Mouse (Mus musculus): ENCODE results near the gene Fam111a. TPM values are rescaled to one million over a fixed set of nuclear protein-coding genes. Genes with fewer than 3 reads are reported as not detected.

Gene Fam111a
- polyA plus RNA-seq, 1 experiment from 2014 or later = 19.9 TPM

DNA sequence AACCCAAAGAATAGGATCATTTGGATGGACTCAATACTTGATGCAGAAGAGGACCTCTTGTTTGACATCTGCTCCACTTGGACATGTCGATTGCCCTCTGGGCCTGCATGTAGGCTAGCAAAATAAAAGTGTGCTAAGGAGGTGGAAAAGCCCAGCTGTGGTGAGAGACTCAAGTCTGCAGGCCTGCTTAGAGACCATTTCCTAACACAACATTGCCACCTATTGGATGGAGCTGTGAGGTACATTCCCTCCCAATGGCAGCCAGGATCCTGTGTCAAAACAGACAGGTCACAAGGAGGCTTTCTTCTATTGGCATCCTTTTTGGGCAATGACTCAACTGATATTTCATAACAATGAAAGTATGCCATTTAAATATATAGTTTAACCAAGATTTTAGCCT, 46.4 kb downstream of the Fam111a start:
- Histone ChIP-seq H3K27ac (ENCODE audit: low read depth) (no peak overlapping the region), H3K9ac (ENCODE audit: low read length) (no peak overlapping the region), H3K9me3 (ENCODE audit: control insufficient read depth, low read length) (no peaks in the 10 kb centered on the region), H3K4me1 (replicated peaks; ENCODE audit: control insufficient read depth, insufficient read depth, low read length) (peaks cover 4% of the 10 kb centered on the region; the same call in 1 of the 2 replicates), H3K27me3 (replicated peaks; ENCODE audit: control insufficient read depth, insufficient read depth, low read length) (no peaks in the 10 kb centered on the region), H3K36me3 (ENCODE audit: control insufficient read depth, insufficient read depth, low read length) (peaks cover 8% of the 10 kb centered on the region), H3K4me2 (ENCODE audit: low read length) (no peak overlapping the region), H3K4me3 (ENCODE audit: low read depth, low read length) (no peak overlapping the region)
- WGBS = 4% methylated on average over 1 of the region's 1 CpGs
- ATAC-seq (replicated peaks; ENCODE audit: low FRiP score, low TSS enrichment, low read depth) (no peak), DNase-seq (ENCODE audit: low spot score) (peak; percentile 70)

DNA sequence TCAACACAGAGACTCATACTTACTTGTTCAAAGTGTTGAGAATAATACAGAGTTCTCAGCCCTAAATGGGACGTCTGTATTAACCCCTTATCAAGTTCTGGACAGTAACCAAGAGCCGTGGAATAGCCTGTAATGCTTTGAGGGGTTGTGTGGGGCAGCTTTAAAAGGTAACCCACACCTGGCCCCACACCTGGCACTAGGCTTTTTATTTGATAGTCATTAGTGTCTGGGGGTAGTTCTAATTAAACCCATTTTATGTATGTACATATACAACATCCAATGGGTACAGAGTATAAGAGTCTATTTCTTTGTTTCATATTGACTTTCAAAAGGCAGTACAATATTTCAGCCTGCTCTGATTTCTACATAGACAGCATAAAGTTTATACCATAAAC, 49.6 kb downstream of the Fam111a start:
- no peak for DNase-seq (ENCODE audit: low spot score)
- Histone ChIP-seq H3K4me3 (ENCODE audit: low read depth, low read length) (peak overlapping the region; percentile 64), H3K9ac (ENCODE audit: low read length) (no peak overlapping the region), H3K27ac (ENCODE audit: low read depth) (no peak overlapping the region), H3K4me1 (replicated peaks; ENCODE audit: control insufficient read depth, insufficient read depth, low read length) (peaks cover 4% of the 10 kb centered on the region; the same call in 1 of the 2 replicates), H3K27me3 (replicated peaks; ENCODE audit: control insufficient read depth, insufficient read depth, low read length) (no peaks in the 10 kb centered on the region), H3K9me3 (ENCODE audit: control insufficient read depth, low read length) (no peaks in the 10 kb centered on the region), H3K4me2 (ENCODE audit: low read length) (peak overlapping the region; percentile 95), H3K36me3 (ENCODE audit: control insufficient read depth, insufficient read depth, low read length) (no peaks in the 10 kb centered on the region)
- 44% methylated on average over 2 of the region's 2 CpGs for WGBS
- ATAC-seq (replicated peaks; ENCODE audit: low FRiP score, low TSS enrichment, low read depth) = peak; percentile 11; the same call in 1 of the 2 replicates

DNA sequence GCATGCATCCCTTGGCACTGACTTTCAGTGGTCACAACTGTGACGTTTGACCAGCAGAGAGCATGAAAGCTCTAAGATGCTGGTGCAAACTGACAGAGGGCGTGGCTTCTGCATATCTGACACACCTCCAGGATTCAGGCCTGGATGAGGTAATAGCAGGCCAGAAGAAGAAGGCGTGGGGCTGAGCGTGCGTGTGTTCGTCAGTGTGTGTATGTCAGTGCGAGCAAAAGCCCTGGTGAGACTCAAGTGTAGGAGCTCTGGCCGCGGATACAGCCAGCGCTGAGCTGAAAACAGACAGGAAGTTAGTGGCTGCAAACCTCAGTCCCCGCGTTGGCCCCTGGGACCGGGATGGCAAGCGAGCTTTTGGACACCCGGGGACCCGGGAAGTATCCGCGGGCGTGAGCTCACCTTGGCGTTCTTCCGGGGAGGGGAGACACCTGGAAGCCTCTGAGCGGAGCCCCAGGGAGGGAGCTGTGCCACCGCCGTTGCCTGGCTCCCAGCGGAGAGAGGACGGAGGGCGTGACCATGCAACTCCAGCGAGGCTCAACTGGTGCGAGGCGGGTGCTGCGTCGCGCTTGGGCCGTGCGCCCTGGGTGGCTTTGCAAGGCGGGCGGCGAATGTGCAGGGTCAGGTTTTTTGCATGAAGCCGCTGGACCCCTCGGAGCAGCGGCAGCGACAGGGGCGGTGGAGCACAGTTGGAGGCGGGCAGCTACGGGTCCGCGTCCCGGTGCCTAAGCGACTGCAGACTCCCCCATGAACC, 50.2 kb downstream of the Fam111a start:
- peak overlapping the region; percentile 95 for H3K4me2 ChIP-seq (ENCODE audit: low read length)
- H3K4me1 ChIP-seq (replicated peaks; ENCODE audit: control insufficient read depth, insufficient read depth, low read length) = peaks cover 4% of the 10 kb centered on the region; the same call in 1 of the 2 replicates
- no peaks in the 10 kb centered on the region for H3K9me3 ChIP-seq (ENCODE audit: control insufficient read depth, low read length)
- H3K27ac ChIP-seq (ENCODE audit: low read depth) = peak overlapping the region; percentile 57; the same call in 1 of the 2 replicates
- peak; percentile 87 for DNase-seq (ENCODE audit: low spot score)
- H3K36me3 ChIP-seq (ENCODE audit: control insufficient read depth, insufficient read depth, low read length) = no peaks in the 10 kb centered on the region
- H3K27me3 ChIP-seq (replicated peaks; ENCODE audit: control insufficient read depth, insufficient read depth, low read length) = no peaks in the 10 kb centered on the region
- H3K4me3 ChIP-seq (ENCODE audit: low read depth, low read length) = peak overlapping the region; percentile 64
- WGBS = under 1% methylated on average over 48 of the region's 49 CpGs
- H3K9ac ChIP-seq (ENCODE audit: low read length) = peak overlapping the region; percentile 65
- peak; percentile 93 for ATAC-seq (replicated peaks; ENCODE audit: low FRiP score, low TSS enrichment, low read depth)

DNA sequence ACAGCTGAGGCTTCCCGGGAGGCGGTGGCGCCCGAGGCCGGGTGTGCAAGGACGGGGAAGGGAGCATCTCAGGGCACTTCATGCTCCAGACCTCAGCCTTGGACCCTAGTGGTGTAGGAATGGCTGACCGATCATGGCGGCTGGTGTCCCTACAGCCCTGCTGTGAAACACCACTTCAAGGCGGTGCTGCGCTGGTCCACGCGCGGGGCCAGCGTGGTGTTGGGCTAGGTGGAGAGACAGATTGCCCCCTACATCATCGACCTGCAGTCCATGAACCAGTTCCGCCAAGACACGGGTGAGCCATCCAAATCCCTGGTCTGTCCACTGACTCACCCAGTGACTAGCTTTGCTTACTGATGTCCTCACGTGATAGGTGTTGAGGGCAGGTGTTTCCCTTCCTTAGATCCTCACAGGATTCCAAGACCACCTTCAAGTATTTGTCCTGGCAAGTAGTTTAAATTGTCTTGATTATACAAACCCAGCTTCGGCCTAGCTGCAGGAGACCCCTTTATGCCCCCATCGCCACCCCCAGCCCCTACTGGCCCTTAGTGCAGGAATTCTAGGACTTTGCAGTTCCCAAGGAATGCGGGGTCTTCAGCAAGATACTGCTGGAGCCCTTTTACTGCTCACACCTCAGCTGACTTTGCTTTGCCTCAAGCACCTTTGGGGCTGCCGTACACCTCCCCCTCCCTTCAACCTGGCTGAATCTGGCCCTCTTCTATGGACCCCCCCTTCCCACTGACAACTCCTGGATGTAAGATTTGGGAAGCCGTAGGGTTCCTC, 50.9 kb downstream of the Fam111a start:
- Histone ChIP-seq H3K4me3 (ENCODE audit: low read depth, low read length) (peak overlapping the region; percentile 64), H3K4me1 (replicated peaks; ENCODE audit: control insufficient read depth, insufficient read depth, low read length) (peaks cover 4% of the 10 kb centered on the region; the same call in 1 of the 2 replicates), H3K4me2 (ENCODE audit: low read length) (peak overlapping the region; percentile 95), H3K36me3 (ENCODE audit: control insufficient read depth, insufficient read depth, low read length) (no peaks in the 10 kb centered on the region), H3K27me3 (replicated peaks; ENCODE audit: control insufficient read depth, insufficient read depth, low read length) (no peaks in the 10 kb centered on the region), H3K9ac (ENCODE audit: low read length) (peak overlapping the region; percentile 65), H3K9me3 (ENCODE audit: control insufficient read depth, low read length) (no peaks in the 10 kb centered on the region), H3K27ac (ENCODE audit: low read depth) (peak overlapping the region; percentile 57; the same call in 1 of the 2 replicates)
- WGBS = 14% methylated on average over 23 of the region's 23 CpGs
- ATAC-seq (replicated peaks; ENCODE audit: low FRiP score, low TSS enrichment, low read depth) = peak; percentile 73
- peak; percentile 78 for DNase-seq (ENCODE audit: low spot score)

DNA sequence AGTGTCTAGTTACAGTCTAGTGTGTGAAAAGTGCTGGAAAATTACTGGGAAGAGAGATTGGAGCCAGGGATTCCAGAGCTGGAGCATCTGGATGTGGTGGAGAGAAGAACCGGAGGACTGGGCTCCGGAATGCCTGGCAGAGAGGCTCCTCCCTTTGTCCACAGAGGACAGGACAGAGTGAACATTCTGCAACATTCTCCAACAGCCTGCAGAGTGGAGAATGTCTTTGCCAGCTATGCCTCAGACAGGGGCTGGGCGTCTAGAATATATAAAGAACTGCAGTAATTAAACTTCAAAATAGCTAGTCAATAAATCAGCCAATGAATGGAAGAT, 51.5 kb downstream of the Fam111a start:
- H3K9ac ChIP-seq (ENCODE audit: low read length) = no peak overlapping the region
- no peak for DNase-seq (ENCODE audit: low spot score)
- 39% methylated on average over 3 of the region's 3 CpGs for WGBS
- H3K4me3 ChIP-seq (ENCODE audit: low read depth, low read length) = no peak overlapping the region
- no peaks in the 10 kb centered on the region for H3K27me3 ChIP-seq (replicated peaks; ENCODE audit: control insufficient read depth, insufficient read depth, low read length)
- no peaks in the 10 kb centered on the region for H3K9me3 ChIP-seq (ENCODE audit: control insufficient read depth, low read length)
- no peak overlapping the region for H3K27ac ChIP-seq (ENCODE audit: low read depth)
- H3K4me2 ChIP-seq (ENCODE audit: low read length) = peak overlapping the region; percentile 95; the same call in 1 of the 2 replicates
- no peaks in the 10 kb centered on the region for H3K36me3 ChIP-seq (ENCODE audit: control insufficient read depth, insufficient read depth, low read length)
- H3K4me1 ChIP-seq (replicated peaks; ENCODE audit: control insufficient read depth, insufficient read depth, low read length) = peaks cover 4% of the 10 kb centered on the region; the same call in 1 of the 2 replicates
- no peak for ATAC-seq (replicated peaks; ENCODE audit: low FRiP score, low TSS enrichment, low read depth)

DNA sequence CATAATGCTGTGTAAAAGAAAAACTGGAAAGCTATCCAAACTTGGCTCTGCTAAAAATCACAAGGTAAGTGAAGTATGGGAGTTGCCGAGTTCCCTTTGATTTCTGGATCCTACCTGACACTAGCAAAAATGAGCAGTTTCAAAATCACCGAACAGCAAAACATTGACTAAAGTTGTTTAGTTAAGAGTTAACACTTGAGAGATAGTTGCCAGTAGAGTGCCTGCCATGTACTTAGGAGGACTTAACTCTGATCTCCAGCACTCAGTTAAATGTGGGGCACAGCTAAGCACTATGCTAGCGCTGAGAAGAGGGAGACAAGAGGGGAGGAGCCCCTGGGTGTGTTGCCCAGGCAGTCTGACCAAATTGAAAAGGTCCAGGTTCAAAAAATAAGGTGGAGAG, 53.1 kb downstream of the Fam111a start:
- Histone ChIP-seq H3K4me3 (ENCODE audit: low read depth, low read length) (no peak overlapping the region), H3K27me3 (replicated peaks; ENCODE audit: control insufficient read depth, insufficient read depth, low read length) (no peaks in the 10 kb centered on the region), H3K27ac (ENCODE audit: low read depth) (no peak overlapping the region), H3K9me3 (ENCODE audit: control insufficient read depth, low read length) (no peaks in the 10 kb centered on the region), H3K4me2 (ENCODE audit: low read length) (no peak overlapping the region), H3K4me1 (replicated peaks; ENCODE audit: control insufficient read depth, insufficient read depth, low read length) (peaks cover 4% of the 10 kb centered on the region; the same call in 1 of the 2 replicates), H3K36me3 (ENCODE audit: control insufficient read depth, insufficient read depth, low read length) (no peaks in the 10 kb centered on the region), H3K9ac (ENCODE audit: low read length) (no peak overlapping the region)
- 64% methylated on average over 3 of the region's 3 CpGs for WGBS
- ATAC-seq (replicated peaks; ENCODE audit: low FRiP score, low TSS enrichment, low read depth) = no peak
- no peak for DNase-seq (ENCODE audit: low spot score)

DNA sequence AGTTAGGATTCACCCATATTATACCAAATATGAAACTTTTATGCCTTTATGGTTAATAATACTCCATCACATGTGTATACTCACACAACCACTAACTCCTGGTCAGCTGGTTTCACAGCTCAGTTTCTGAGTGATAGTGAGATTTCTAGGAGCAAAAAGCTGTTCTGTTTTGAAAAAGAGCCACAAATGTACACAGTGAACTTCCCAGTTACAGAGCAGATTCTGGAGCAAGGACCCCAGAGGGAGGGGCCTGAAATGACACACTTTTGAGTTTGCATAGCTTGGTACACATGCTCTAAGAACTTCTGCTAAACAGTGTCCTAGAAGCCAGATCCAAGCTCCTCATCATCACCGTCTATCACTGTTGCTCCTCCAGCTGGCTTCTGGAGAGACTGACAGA, 54.1 kb downstream of the Fam111a start, which contains the start of gene Gm4952:
Gm4952 (plus strand) TSS at position 301 of the 400 bp plus-strand sequence.
- Histone ChIP-seq H3K4me3 (ENCODE audit: low read depth, low read length) (no peak within 1 kb of the TSS), H3K9me3 (ENCODE audit: control insufficient read depth, low read length) (no peaks in the 10 kb centered on the region), H3K4me2 (ENCODE audit: low read length) (no peak within 1 kb of the TSS), H3K27ac (ENCODE audit: low read depth) (no peak within 1 kb of the TSS), H3K9ac (ENCODE audit: low read length) (no peak within 1 kb of the TSS), H3K27me3 (replicated peaks; ENCODE audit: control insufficient read depth, insufficient read depth, low read length) (no peaks in the 10 kb centered on the region), H3K4me1 (replicated peaks; ENCODE audit: control insufficient read depth, insufficient read depth, low read length) (peaks cover 4% of the 10 kb centered on the region; the same call in 1 of the 2 replicates), H3K36me3 (ENCODE audit: control insufficient read depth, insufficient read depth, low read length) (no peaks in the 10 kb centered on the region)
- WGBS = 41% methylated on average over 1 of the region's 1 CpGs
- ATAC-seq (replicated peaks; ENCODE audit: low FRiP score, low TSS enrichment, low read depth) (no peak), DNase-seq (ENCODE audit: low spot score) (no peak)

DNA sequence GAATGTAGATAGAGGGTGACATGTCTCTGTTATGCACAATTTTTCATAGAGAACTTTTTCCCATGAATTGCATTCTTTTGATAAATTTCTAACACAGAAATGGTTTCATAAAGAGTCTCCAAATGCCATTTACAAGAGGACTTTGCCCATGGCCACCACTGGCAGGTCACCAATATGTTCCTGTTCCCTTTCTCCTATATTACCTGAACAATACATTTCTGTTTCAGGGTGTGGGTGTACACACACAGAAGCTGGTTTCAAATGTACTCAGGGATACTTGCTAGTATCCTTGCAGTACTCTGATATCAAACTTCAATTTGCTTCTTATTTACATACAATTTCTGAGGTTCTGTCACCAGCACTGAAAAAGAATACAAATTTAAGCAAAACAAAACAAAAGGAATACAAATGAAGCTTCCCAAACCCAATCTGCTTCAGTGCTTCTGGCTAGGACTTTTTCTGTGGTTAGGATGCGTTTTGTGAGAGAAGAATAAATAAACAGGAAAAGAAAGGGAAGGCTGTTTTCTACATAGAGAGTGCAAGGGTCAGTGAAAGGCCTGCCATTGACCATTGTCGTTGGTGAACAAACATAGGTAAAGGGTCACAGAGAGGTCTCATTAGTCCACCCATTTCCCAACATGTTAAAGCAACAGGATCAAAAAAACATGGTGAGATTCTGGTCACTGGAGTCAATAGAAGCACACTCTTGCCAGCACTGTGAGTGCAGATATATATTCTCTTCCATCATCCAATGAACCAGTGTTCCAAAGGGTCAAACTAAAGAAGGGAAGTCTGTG, 55.3 kb downstream of the Fam111a start:
- 18% methylated on average over 2 of the region's 2 CpGs for WGBS
- Histone ChIP-seq H3K36me3 (ENCODE audit: control insufficient read depth, insufficient read depth, low read length) (no peaks in the 10 kb centered on the region), H3K27me3 (replicated peaks; ENCODE audit: control insufficient read depth, insufficient read depth, low read length) (no peaks in the 10 kb centered on the region), H3K4me1 (replicated peaks; ENCODE audit: control insufficient read depth, insufficient read depth, low read length) (peaks cover 4% of the 10 kb centered on the region; the same call in 1 of the 2 replicates), H3K9me3 (ENCODE audit: control insufficient read depth, low read length) (no peaks in the 10 kb centered on the region), H3K4me2 (ENCODE audit: low read length) (no peak overlapping the region), H3K4me3 (ENCODE audit: low read depth, low read length) (no peak overlapping the region), H3K27ac (ENCODE audit: low read depth) (no peak overlapping the region), H3K9ac (ENCODE audit: low read length) (no peak overlapping the region)
- ATAC-seq (replicated peaks; ENCODE audit: low FRiP score, low TSS enrichment, low read depth) (no peak), DNase-seq (ENCODE audit: low spot score) (no peak)
